Mouse (Mus musculus) lung, embryonic 14.5 days (tissue): Measurements from ENCODE around the gene Itga8. TPM values are rescaled to one million over a fixed set of nuclear protein-coding genes. Genes with fewer than 3 reads are reported as not detected.
A peak's percentile ranks its signal among the peaks of the same experiment; 100 is the strongest.

Experiments
- ATAC-seq: fragments of 200-750 bp; cut with Nextera tagmentation; 2 replicates; pipeline ENCODE4 v1.8.0; 2017; ENCODE audit warnings: mild to moderate bottlenecking, moderate TSS enrichment, moderate library complexity; ENCODE audit not compliant: insufficient read depth
- DNase-seq: peaks from one replicate; pipeline ENCODE4 v3.0.0-alpha.2; 2015
- H3K27ac ChIP-seq: fragments of 300-500 bp; sonication (generic); 2 replicates; pipeline ENCODE4 v1.5.1; 2014; ENCODE audit warnings: low read depth, mild to moderate bottlenecking, moderate library complexity
- H3K27me3 ChIP-seq: fragments of 300-500 bp; sonication (generic); 2 replicates; pipeline ENCODE4 v1.6.1; 2014; ENCODE audit warnings: low read length, control low read depth; ENCODE audit not compliant: insufficient read depth
- H3K36me3 ChIP-seq: fragments of 300-500 bp; sonication (generic); 2 replicates; pipeline ENCODE4 v1.6.1; 2014; ENCODE audit warnings: control low read depth; ENCODE audit not compliant: insufficient read depth
- H3K4me1 ChIP-seq: fragments of 300-500 bp; sonication (generic); 2 replicates; pipeline ENCODE4 v1.6.1; 2014; ENCODE audit warnings: antibody characterized with exemption, control low read depth; ENCODE audit not compliant: insufficient read depth
- H3K4me2 ChIP-seq: fragments of 300-500 bp; sonication (generic); 2 replicates; pipeline ENCODE4 v1.6.1; 2014; ENCODE audit warnings: mild to moderate bottlenecking
- H3K4me3 ChIP-seq: fragments of 300-500 bp; sonication (generic); 2 replicates; pipeline ENCODE4 v1.5.1; 2014; ENCODE audit warnings: low read depth, low read length
- H3K9ac ChIP-seq: fragments of 300-500 bp; sonication (generic); 2 replicates; pipeline ENCODE4 v1.6.1; 2014
- H3K9me3 ChIP-seq: fragments of 300-500 bp; sonication (generic); 2 replicates; pipeline ENCODE4 v1.6.1; 2016; ENCODE audit warnings: low read depth, low read length, control low read depth
- CTCF ChIP-seq: IDR thresholded peaks from 2 replicates; pipeline ENCODE4 v1.5.1; 2016; ENCODE audit warnings: antibody characterized with exemption, low read depth
- WGBS: fragments of 180-500 bp; shearing (Covaris S2); extraction: QIAGEN DNeasy Blood & Tissue Kit; methylation state at CpG from one replicate; pipeline ENCODE4 v1.1.7; 2014; 5-methylcytosine and 5-hydroxymethylcytosine counted together
- polyA plus RNA-seq: library from polyadenylated mRNA; unstranded; fragments of >200 nt; fragmentation: Nextera tagmentation; extraction: Ambion mirVana; gene quantifications from 2 replicates; pipeline ENCODE4 v1.2.1, GENCODE M21; 2014

The Itga8 gene
- polyA plus RNA-seq, 1 experiment from 2014 or later, result 42.6 TPM

- ATAC-seq (peak; percentile 95), DNase-seq (peak; percentile 91)
- Histone ChIP-seq H3K4me3 (no peak overlapping the region), H3K4me1 (0 out of 2 replicates have a peak, but pooled peaks cover 2% of the 10 kb centered on the region), H3K9me3 (no peaks in the 10 kb centered on the region), H3K36me3 (no peaks in the 10 kb centered on the region), H3K9ac (no peak overlapping the region), H3K27me3 (no peaks in the 10 kb centered on the region), H3K4me2 (0 out of 2 replicates have a peak overlapping the region, but pooled peaks have one; percentile 10), H3K27ac (peak overlapping the region; percentile 87; the same call in 1 of the 2 replicates)
- WGBS, result 14% methylated on average over 7 of the region's 7 CpGs
- TF ChIP-seq CTCF, result peak; percentile 33
Measured at GRCm38 (mm10) chr2:12316361-12316760, 14.6 kb upstream of the Itga8 start.

GRCm38 (mm10) chr2:12314028-12314427 lies 12.3 kb upstream of the Itga8 start:
- ATAC-seq (no peak), DNase-seq (no peak)
- Histone ChIP-seq H3K27ac (no peak overlapping the region), H3K36me3 (no peaks in the 10 kb centered on the region), H3K4me2 (no peak overlapping the region), H3K9me3 (no peaks in the 10 kb centered on the region), H3K4me3 (no peak overlapping the region), H3K4me1 (0 out of 2 replicates have a peak, but pooled peaks cover 2% of the 10 kb centered on the region), H3K9ac (no peak overlapping the region), H3K27me3 (no peaks in the 10 kb centered on the region)
- 62% methylated on average over 6 of the region's 6 CpGs for WGBS
- TF ChIP-seq CTCF, result 0 out of 2 replicates have a peak, but pooled peaks have one; percentile 11

GRCm38 (mm10) chr2:12308466-12308865 lies 6.7 kb upstream of the Itga8 start:
- ATAC-seq (no peak), DNase-seq (peak; percentile 55)
- TF ChIP-seq CTCF, result peak; percentile 37
- no peaks in the 10 kb centered on the region for H3K36me3 ChIP-seq
- H3K9ac ChIP-seq, result no peak overlapping the region
- no peak overlapping the region for H3K4me3 ChIP-seq
- no peak overlapping the region for H3K4me2 ChIP-seq
- H3K9me3 ChIP-seq, result no peaks in the 10 kb centered on the region
- no peaks in the 10 kb centered on the region for H3K27me3 ChIP-seq
- H3K27ac ChIP-seq, result no peak overlapping the region
- peaks cover 3% of the 10 kb centered on the region; the same call in 1 of the 2 replicates for H3K4me1 ChIP-seq

- no peak for TF ChIP-seq CTCF
- Histone ChIP-seq H3K9ac (no peak overlapping the region), H3K4me3 (no peak overlapping the region), H3K9me3 (no peaks in the 10 kb centered on the region), H3K27me3 (no peaks in the 10 kb centered on the region), H3K36me3 (no peaks in the 10 kb centered on the region), H3K27ac (no peak overlapping the region), H3K4me1 (peaks cover 3% of the 10 kb centered on the region; the same call in 1 of the 2 replicates), H3K4me2 (no peak overlapping the region)
- DNase-seq (peak; percentile 67), ATAC-seq (no peak)
Measured at GRCm38 (mm10) chr2:12307311-12307710, 5.6 kb upstream of the Itga8 start.

GRCm38 (mm10) chr2:12305064-12305650 lies 3.4 kb upstream of the Itga8 start:
- Histone ChIP-seq H3K4me1 (peaks cover 3% of the 10 kb centered on the region; the same call in 1 of the 2 replicates), H3K9me3 (no peaks in the 10 kb centered on the region), H3K4me2 (no peak overlapping the region), H3K36me3 (no peaks in the 10 kb centered on the region), H3K27me3 (peaks cover 10% of the 10 kb centered on the region; the same call in 1 of the 2 replicates), H3K27ac (peak overlapping the region; percentile 74; the same call in 1 of the 2 replicates), H3K4me3 (no peak overlapping the region), H3K9ac (no peak overlapping the region)
- no peak for TF ChIP-seq CTCF
- peak; percentile 88 for DNase-seq
- ATAC-seq, result peak; percentile 67
- WGBS, result 35% methylated on average over 9 of the region's 9 CpGs

- H3K4me1 ChIP-seq, result peaks cover 3% of the 10 kb centered on the region; the same call in 1 of the 2 replicates
- no peak for DNase-seq
- peak overlapping the region; percentile 67 for H3K4me3 ChIP-seq
- TF ChIP-seq CTCF, result no peak
- no peak overlapping the region for H3K27ac ChIP-seq
- H3K36me3 ChIP-seq, result no peaks in the 10 kb centered on the region
- H3K9ac ChIP-seq, result peak overlapping the region; percentile 76
- no peak for ATAC-seq
- peak overlapping the region; percentile 74 for H3K4me2 ChIP-seq
- WGBS, result 32% methylated on average over 15 of the region's 15 CpGs
- peaks cover 10% of the 10 kb centered on the region; the same call in 1 of the 2 replicates for H3K27me3 ChIP-seq
- no peaks in the 10 kb centered on the region for H3K9me3 ChIP-seq
Measured at GRCm38 (mm10) chr2:12300449-12301228, 1.1 kb downstream of the Itga8 start.

GRCm38 (mm10) chr2:12297287-12297686 lies 4.4 kb downstream of the Itga8 start:
- Histone ChIP-seq H3K9ac (no peak overlapping the region), H3K36me3 (no peaks in the 10 kb centered on the region), H3K4me2 (no peak overlapping the region), H3K4me1 (no peaks in the 10 kb centered on the region), H3K27ac (no peak overlapping the region), H3K9me3 (no peaks in the 10 kb centered on the region), H3K4me3 (no peak overlapping the region), H3K27me3 (peaks cover 10% of the 10 kb centered on the region; the same call in 1 of the 2 replicates)
- WGBS, result 80% methylated on average over 5 of the region's 5 CpGs
- TF ChIP-seq CTCF, result no peak
- DNase-seq, result no peak
- ATAC-seq, result no peak
